Mouse (Mus musculus) hindbrain, embryonic 16.5 days (tissue): Measurements from ENCODE around the gene Dzip1l. TPM values are rescaled to one million over a fixed set of nuclear protein-coding genes. Genes with fewer than 3 reads are reported as not detected.
A peak's percentile ranks its signal among the peaks of the same experiment; 100 is the strongest.

Experiments used
- ATAC-seq: fragments of 200-750 bp; cut with Nextera tagmentation; 2 replicates; pipeline ENCODE4 v1.8.0; 2017; ENCODE audit warnings: moderate TSS enrichment, moderate library complexity
- H3K27ac ChIP-seq: fragments of 300-500 bp; sonication (generic); 2 replicates; pipeline ENCODE4 v1.5.1; 2014; ENCODE audit warnings: low read depth, mild to moderate bottlenecking, control low read depth, low read length, moderate library complexity
- H3K27me3 ChIP-seq: fragments of 300-500 bp; sonication (generic); replicated peaks from 2 replicates; pipeline ENCODE4 v1.6.1; 2014; ENCODE audit warnings: low read length; ENCODE audit not compliant: control insufficient read depth, insufficient read depth
- H3K36me3 ChIP-seq: fragments of 300-500 bp; sonication (generic); 2 replicates; pipeline ENCODE4 v1.6.1; 2014; ENCODE audit warnings: mild to moderate bottlenecking, low read length, moderate library complexity, mixed read lengths; ENCODE audit not compliant: control insufficient read depth, insufficient read depth
- H3K4me1 ChIP-seq: fragments of 300-500 bp; sonication (generic); 2 replicates; pipeline ENCODE4 v1.6.1; 2014; ENCODE audit warnings: low read depth, low read length; ENCODE audit not compliant: control insufficient read depth, insufficient read depth
- H3K4me2 ChIP-seq: fragments of 300-500 bp; sonication (generic); 2 replicates; pipeline ENCODE4 v1.6.1; 2014; ENCODE audit warnings: mild to moderate bottlenecking, low read length, control low read depth, moderate library complexity
- H3K4me3 ChIP-seq: fragments of 300-500 bp; sonication (generic); 2 replicates; pipeline ENCODE4 v1.5.1; 2014; ENCODE audit warnings: mild to moderate bottlenecking, low read length, control low read depth, moderate library complexity
- H3K9ac ChIP-seq: fragments of 300-500 bp; sonication (generic); 2 replicates; pipeline ENCODE4 v1.6.1; 2014; ENCODE audit warnings: low read depth, mild to moderate bottlenecking, control low read depth, low read length, moderate library complexity
- H3K9me3 ChIP-seq: fragments of 300-500 bp; sonication (generic); 2 replicates; pipeline ENCODE4 v1.6.1; 2014; ENCODE audit warnings: mild to moderate bottlenecking, low read length, moderate library complexity; ENCODE audit not compliant: control insufficient read depth
- WGBS: fragments of 180-500 bp; shearing (Covaris S2); extraction: QIAGEN DNeasy Blood & Tissue Kit; methylation state at CpG from one replicate; pipeline ENCODE4 v1.1.7; 2014; 5-methylcytosine and 5-hydroxymethylcytosine counted together
- polyA plus RNA-seq: library from polyadenylated mRNA; unstranded; fragments of >200 nt; fragmentation: Nextera tagmentation; extraction: Ambion mirVana; gene quantifications from 2 replicates; pipeline ENCODE4 v1.2.1, GENCODE M21; 2015

Dzip1l gene
- polyA plus RNA-seq, 1 experiment from 2014 or later: 10.2 TPM

DNA sequence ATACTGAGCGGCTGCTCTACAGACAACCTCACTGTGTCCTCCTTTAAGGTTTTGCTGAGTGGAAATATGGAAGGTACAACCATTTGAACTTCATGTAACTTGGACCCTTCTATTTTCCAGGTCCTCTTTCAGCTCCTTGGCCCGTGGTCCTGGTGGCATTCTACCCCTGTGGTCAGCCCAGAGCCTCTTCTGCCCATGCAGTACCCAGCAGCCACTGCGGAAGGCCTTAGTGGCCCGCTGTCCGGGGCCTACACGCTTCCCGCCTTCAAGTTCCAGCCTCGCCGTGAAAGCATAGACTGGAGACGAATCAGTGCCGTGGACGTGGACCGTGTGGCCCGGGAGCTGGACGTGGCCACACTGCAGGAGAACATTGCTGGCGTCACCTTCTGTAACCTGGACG, 7.9 kb downstream of the Dzip1l start:
- Histone ChIP-seq H3K27me3 (no peaks in the 10 kb centered on the region), H3K9ac (no peak overlapping the region), H3K9me3 (no peaks in the 10 kb centered on the region), H3K4me3 (no peak overlapping the region), H3K4me1 (peaks cover under 1% of the 10 kb centered on the region), H3K36me3 (peaks cover 2% of the 10 kb centered on the region; the same call in 1 of the 2 replicates), H3K27ac (no peak overlapping the region), H3K4me2 (no peak overlapping the region)
- peak; percentile 31; the same call in 1 of the 2 replicates for ATAC-seq
- 98% methylated on average over 17 of the region's 17 CpGs for WGBS

DNA sequence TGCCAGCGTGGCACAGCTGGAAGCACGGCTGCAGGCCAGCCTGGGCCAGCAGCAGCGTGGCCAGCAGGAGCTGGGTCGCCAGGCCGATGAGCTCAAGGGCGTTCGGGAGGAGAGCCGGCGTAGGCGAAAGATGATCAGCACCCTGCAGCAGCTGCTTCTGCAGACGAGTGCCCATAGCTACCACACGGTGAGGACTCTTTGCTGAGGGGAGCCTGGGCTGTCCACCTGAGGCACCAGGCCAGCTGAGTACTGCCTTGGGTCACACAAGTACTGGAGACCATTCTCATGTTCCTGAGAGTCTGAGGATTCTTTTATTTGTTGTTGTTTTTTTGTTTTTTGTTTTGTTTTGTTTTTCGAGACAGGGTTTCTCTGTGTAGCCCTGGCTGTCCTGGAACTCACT, 8.4 kb downstream of the Dzip1l start:
- Histone ChIP-seq H3K27ac (no peak overlapping the region), H3K4me1 (no peaks in the 10 kb centered on the region), H3K36me3 (peaks cover 5% of the 10 kb centered on the region; the same call in 1 of the 2 replicates), H3K9me3 (no peaks in the 10 kb centered on the region), H3K4me2 (no peak overlapping the region), H3K9ac (no peak overlapping the region), H3K27me3 (no peaks in the 10 kb centered on the region), H3K4me3 (no peak overlapping the region)
- ATAC-seq: no peak
- 95% methylated on average over 13 of the region's 13 CpGs for WGBS

DNA sequence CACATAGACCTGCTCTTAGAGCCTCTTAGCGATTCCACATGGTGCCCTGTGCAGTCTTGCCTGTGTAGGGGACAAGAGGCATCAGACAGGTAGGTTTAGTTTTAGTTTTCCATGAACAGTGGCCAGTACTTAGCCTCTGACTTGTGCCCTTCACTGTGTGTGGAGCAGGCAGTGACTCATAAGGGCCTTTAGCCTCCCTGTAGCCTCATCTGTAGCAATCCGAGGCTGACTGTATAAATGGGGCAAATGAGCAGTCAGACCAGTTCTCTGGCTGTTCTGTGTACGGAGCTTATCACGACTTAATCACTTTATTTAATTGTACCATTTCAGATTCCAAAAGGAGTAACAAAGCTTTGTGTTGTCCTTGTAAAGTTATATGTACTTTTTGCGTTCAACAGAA, 10.7 kb downstream of the Dzip1l start:
- no peak overlapping the region for H3K4me2 ChIP-seq
- H3K9ac ChIP-seq: no peak overlapping the region
- peaks cover 8% of the 10 kb centered on the region for H3K36me3 ChIP-seq
- no peaks in the 10 kb centered on the region for H3K9me3 ChIP-seq
- H3K4me3 ChIP-seq: no peak overlapping the region
- no peaks in the 10 kb centered on the region for H3K4me1 ChIP-seq
- 91% methylated on average over 5 of the region's 5 CpGs for WGBS
- ATAC-seq: no peak
- H3K27ac ChIP-seq: no peak overlapping the region
- no peaks in the 10 kb centered on the region for H3K27me3 ChIP-seq

DNA sequence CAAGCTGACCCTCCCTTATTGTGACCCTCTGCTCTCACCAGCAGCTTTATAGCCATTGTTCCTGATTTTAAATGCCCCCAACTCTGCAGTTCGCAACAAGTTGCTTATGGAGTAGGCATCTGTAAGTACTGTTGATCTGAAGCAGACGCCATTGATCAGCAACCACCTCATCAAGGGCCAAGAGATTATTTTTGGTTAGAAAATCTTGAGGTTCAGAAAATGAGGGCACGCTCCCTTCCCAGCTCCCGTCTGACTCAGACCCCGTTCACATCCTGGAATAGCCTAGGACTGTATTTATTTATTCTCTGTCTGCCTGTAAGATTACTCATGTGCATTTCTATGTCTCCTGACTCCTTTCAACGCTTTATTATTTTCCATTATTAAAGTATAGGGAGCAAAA, 16.1 kb downstream of the Dzip1l start:
- H3K9ac ChIP-seq: no peak overlapping the region
- H3K27ac ChIP-seq: no peak overlapping the region
- H3K36me3 ChIP-seq: peaks cover 14% of the 10 kb centered on the region; the same call in 1 of the 2 replicates
- H3K9me3 ChIP-seq: no peaks in the 10 kb centered on the region
- H3K4me1 ChIP-seq: no peaks in the 10 kb centered on the region
- no peaks in the 10 kb centered on the region for H3K27me3 ChIP-seq
- H3K4me2 ChIP-seq: no peak overlapping the region
- no peak overlapping the region for H3K4me3 ChIP-seq
- no peak for ATAC-seq
- WGBS: 84% methylated on average over 6 of the region's 6 CpGs

DNA sequence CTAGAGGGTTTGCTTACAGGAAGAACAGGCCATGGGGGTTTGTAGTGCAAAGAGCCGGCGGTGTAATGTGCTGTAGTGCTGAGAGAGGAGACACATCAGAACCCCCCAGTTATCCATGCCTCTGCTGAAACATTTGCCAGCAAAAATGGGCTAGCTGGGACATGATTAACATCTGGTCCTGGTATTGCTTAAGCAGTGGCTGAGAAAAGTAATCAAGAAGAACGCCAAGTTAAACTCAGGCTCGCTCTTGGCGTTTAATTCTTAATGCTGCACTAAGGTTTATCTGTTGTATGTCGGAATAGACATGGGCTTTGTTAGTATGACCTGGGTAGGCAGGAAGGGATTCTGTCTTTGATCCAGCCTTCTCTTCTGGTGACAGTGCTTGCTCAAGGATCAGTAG, 16.8 kb downstream of the Dzip1l start:
- Histone ChIP-seq H3K9me3 (no peaks in the 10 kb centered on the region), H3K4me1 (no peaks in the 10 kb centered on the region), H3K9ac (no peak overlapping the region), H3K36me3 (peaks cover 14% of the 10 kb centered on the region; the same call in 1 of the 2 replicates), H3K27ac (no peak overlapping the region), H3K4me2 (no peak overlapping the region), H3K4me3 (no peak overlapping the region), H3K27me3 (no peaks in the 10 kb centered on the region)
- no peak for ATAC-seq
- WGBS: 90% methylated on average over 6 of the region's 6 CpGs

DNA sequence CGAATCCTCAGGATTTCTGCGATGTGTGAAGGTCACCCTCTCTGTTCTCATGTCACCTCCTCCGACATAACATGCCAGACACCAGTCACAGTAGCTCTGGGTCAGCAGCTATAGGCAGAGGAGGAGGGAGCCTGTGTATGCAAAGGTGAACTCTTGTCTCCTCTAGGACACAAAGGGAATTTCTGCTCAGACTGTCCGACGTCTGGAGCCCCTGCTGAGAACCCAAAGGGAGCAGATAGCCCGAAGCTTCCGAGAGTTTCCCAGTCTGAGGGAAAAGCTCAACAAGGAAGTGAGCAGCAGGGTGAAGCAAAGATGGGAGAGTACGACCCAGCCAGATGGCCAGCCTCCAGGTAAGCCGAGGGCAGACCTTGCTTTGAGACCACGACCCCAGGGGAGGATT, 31.5 kb downstream of the Dzip1l start:
- H3K36me3 ChIP-seq: no peaks in the 10 kb centered on the region
- WGBS: 77% methylated on average over 10 of the region's 10 CpGs
- no peaks in the 10 kb centered on the region for H3K9me3 ChIP-seq
- H3K27me3 ChIP-seq: no peaks in the 10 kb centered on the region
- no peak for ATAC-seq
- H3K4me1 ChIP-seq: no peaks in the 10 kb centered on the region
- H3K27ac ChIP-seq: no peak overlapping the region
- H3K9ac ChIP-seq: no peak overlapping the region
- H3K4me2 ChIP-seq: no peak overlapping the region
- no peak overlapping the region for H3K4me3 ChIP-seq

DNA sequence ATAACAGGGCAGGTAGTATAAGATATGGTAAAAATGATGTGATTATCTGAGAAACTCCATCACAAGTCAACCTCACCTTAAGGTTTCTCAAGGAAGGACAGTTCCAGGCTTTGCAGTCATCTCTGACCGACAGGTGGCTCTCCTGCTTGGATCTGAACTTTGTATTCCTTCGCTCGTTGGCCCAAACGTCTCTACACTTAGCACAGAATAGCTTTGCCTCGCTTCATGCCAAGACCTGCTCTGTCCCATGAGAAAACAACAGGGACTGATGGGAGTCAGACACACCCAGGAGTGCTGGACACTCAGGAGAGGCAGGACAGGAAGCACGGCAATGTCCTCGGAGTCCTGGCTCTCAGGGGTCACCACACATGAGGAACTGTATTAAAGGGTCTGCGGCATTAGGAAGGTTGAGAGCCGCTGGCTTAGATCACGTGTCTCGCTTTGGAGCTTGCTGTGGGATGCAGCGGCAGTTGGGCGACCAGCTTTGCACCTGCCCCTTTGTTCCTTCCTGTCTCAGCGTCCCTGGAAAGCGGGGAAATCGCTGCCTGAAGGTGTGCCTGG, 32.4 kb downstream of the Dzip1l start:
- Histone ChIP-seq H3K27ac (no peak overlapping the region), H3K36me3 (no peaks in the 10 kb centered on the region), H3K4me3 (no peak overlapping the region), H3K4me1 (no peaks in the 10 kb centered on the region), H3K9me3 (no peaks in the 10 kb centered on the region), H3K27me3 (no peaks in the 10 kb centered on the region), H3K9ac (no peak overlapping the region), H3K4me2 (no peak overlapping the region)
- 74% methylated on average over 16 of the region's 16 CpGs for WGBS
- ATAC-seq: no peak

DNA sequence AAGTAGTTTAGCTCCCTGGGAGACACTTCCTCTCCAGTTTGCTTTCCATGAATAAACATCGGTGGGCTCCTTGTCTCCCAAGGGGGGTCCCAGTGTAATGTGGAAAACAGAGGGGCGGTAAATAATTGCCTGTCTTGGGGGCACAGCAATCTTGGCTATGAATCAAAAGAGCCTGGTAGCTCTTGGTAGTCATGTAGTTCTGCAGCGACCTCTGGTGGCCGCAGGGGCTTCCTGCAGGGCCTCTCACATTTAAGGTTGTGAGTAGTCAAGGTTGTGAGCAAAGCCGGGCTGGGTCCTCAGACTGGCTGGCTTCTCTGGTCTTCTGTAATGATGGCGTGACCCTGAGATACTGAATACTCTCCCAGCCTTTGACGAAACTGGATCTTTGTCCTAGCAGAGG, 33.1 kb downstream of the Dzip1l start:
- Histone ChIP-seq H3K9me3 (no peaks in the 10 kb centered on the region), H3K4me2 (peak overlapping the region; percentile 3; the same call in 1 of the 2 replicates), H3K4me1 (no peaks in the 10 kb centered on the region), H3K4me3 (no peak overlapping the region), H3K9ac (no peak overlapping the region), H3K36me3 (no peaks in the 10 kb centered on the region), H3K27me3 (no peaks in the 10 kb centered on the region), H3K27ac (no peak overlapping the region)
- peak; percentile 48 for ATAC-seq
- WGBS: 28% methylated on average over 7 of the region's 7 CpGs

DNA sequence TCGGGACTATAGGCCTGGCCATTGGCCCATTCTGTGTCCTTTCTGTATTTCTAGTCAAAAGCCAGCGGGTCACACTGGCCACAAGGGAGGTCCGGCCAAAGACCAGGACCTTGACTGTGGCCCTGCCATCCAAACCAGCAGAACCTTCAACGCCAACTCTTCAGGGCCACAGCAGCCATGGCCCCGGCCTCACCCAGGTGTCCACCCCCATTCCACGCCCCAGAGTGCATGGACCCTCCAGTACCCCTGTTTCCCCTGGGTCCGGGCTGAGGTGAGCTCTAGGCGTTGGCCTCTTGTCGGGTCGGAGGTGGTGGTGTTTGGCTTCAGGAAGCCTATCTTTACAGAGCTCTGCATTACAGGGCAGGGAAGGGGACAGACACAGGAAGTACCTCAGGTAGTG, 33.6 kb downstream of the Dzip1l start:
- Histone ChIP-seq H3K9ac (no peak overlapping the region), H3K27ac (no peak overlapping the region), H3K4me2 (no peak overlapping the region), H3K4me1 (no peaks in the 10 kb centered on the region), H3K36me3 (peaks cover 4% of the 10 kb centered on the region), H3K4me3 (no peak overlapping the region), H3K27me3 (no peaks in the 10 kb centered on the region), H3K9me3 (no peaks in the 10 kb centered on the region)
- 0 out of 2 replicates have a peak, but pooled peaks have one; percentile 55 for ATAC-seq
- WGBS: 93% methylated on average over 10 of the region's 10 CpGs

DNA sequence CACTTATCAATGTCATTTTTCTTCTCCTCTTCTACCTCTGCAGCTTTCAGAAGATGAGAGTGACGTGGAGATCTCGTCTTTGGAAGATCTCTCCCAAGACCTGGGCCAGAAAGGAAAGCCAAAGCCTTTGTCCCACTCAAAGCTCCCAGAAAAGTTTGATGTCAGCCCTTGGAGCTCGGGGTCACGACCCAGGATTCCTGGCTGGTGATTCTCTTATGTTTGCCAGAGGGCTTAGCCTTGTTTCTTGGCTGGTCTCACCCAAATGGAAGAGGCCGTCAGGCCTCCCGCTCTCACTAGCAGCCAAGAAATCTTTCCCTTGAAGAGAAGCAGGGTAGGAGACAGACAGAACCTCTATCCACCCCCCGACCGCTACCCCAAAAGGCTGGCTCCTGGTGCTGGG, 38.3 kb downstream of the Dzip1l start:
- 81% methylated on average over 8 of the region's 8 CpGs for WGBS
- no peaks in the 10 kb centered on the region for H3K27me3 ChIP-seq
- no peaks in the 10 kb centered on the region for H3K4me1 ChIP-seq
- no peak overlapping the region for H3K4me3 ChIP-seq
- no peak overlapping the region for H3K4me2 ChIP-seq
- ATAC-seq: no peak
- H3K9ac ChIP-seq: no peak overlapping the region
- H3K9me3 ChIP-seq: no peaks in the 10 kb centered on the region
- no peak overlapping the region for H3K27ac ChIP-seq
- H3K36me3 ChIP-seq: peaks cover 19% of the 10 kb centered on the region
